Mouse (Mus musculus): ENCODE results near the gene Mrm2. TPM values are rescaled to one million over a fixed set of nuclear protein-coding genes. Genes with fewer than 3 reads are reported as not detected.
"Not testable (repeated sequence)": the region's sequence is repeated elsewhere in the genome, so short reads cannot be mapped to it uniquely, and the experiment has no call there.

Mrm2 gene
- polyA plus RNA-seq, 1 experiment from 2014 or later: 21.3 TPM

GRCm38 (mm10) chr5:140368126-140368525 is 36.4 kb upstream of the Mrm2 start:
- H3K4me2 ChIP-seq (replicated peaks); ATAC-seq (replicated peaks); H3K9ac ChIP-seq (replicated peaks); H3K4me1 ChIP-seq; H3K4me3 ChIP-seq; H3K27me3 ChIP-seq; H3K27ac ChIP-seq (replicated peaks); H3K36me3 ChIP-seq; H3K9me3 ChIP-seq: not testable (repeated sequence)
- 83% methylated on average over 2 of the region's 2 CpGs for whole genome bisulfite sequencing

- 98% methylated on average over 5 of the region's 5 CpGs for WGBS
- no peaks in the 10 kb centered on the region for H3K9me3 ChIP-seq
- no peak overlapping the region for H3K9ac ChIP-seq (replicated peaks)
- H3K4me3 ChIP-seq: no peak overlapping the region
- H3K27ac ChIP-seq (replicated peaks): no peak overlapping the region
- no peaks in the 10 kb centered on the region for H3K36me3 ChIP-seq
- H3K27me3 ChIP-seq: no peaks in the 10 kb centered on the region
- no peak overlapping the region for H3K4me2 ChIP-seq (replicated peaks)
- no peak for ATAC-seq (replicated peaks)
- no peaks in the 10 kb centered on the region for H3K4me1 ChIP-seq
These were observed 32.7 kb upstream of the Mrm2 start for GRCm38 (mm10) chr5:140364415-140364814.

GRCm38 (mm10) chr5:140359930-140360674 is 28.4 kb upstream of the Mrm2 start:
- WGBS: 75% methylated on average over 14 of the region's 14 CpGs
- no peaks in the 10 kb centered on the region for H3K27me3 ChIP-seq
- no peak for ATAC-seq (replicated peaks)
- H3K4me1 ChIP-seq: no peaks in the 10 kb centered on the region
- H3K36me3 ChIP-seq: 0 out of 2 replicates have a peak, but pooled peaks cover 6% of the 10 kb centered on the region
- H3K4me3 ChIP-seq: no peak overlapping the region
- H3K27ac ChIP-seq (replicated peaks): no peak overlapping the region
- H3K9me3 ChIP-seq: no peaks in the 10 kb centered on the region
- H3K9ac ChIP-seq (replicated peaks): no peak overlapping the region
- no peak overlapping the region for H3K4me2 ChIP-seq (replicated peaks)

GRCm38 (mm10) chr5:140357466-140357865 is 25.8 kb upstream of the Mrm2 start:
- Histone ChIP-seq H3K9ac (replicated peaks) (no peak overlapping the region), H3K36me3 (peaks cover 12% of the 10 kb centered on the region)
- ATAC-seq (replicated peaks): no peak

GRCm38 (mm10) chr5:140355934-140356333 is 24.2 kb upstream of the Mrm2 start:
- Histone ChIP-seq H3K4me2 (replicated peaks) (no peak overlapping the region), H3K9me3 (no peaks in the 10 kb centered on the region), H3K4me1 (no peaks in the 10 kb centered on the region), H3K9ac (replicated peaks) (no peak overlapping the region), H3K27me3 (no peaks in the 10 kb centered on the region), H3K4me3 (no peak overlapping the region), H3K36me3 (peaks cover 20% of the 10 kb centered on the region), H3K27ac (replicated peaks) (no peak overlapping the region)
- WGBS: 89% methylated on average over 11 of the region's 11 CpGs
- ATAC-seq (replicated peaks): no peak

More at GRCm38 (mm10) chr5:140357466-140357865, 25.8 kb upstream of the Mrm2 start:
- Histone ChIP-seq H3K27me3 (no peaks in the 10 kb centered on the region), H3K4me2 (replicated peaks) (no peak overlapping the region), H3K4me3 (no peak overlapping the region), H3K9me3 (no peaks in the 10 kb centered on the region), H3K27ac (replicated peaks) (no peak overlapping the region), H3K4me1 (no peaks in the 10 kb centered on the region)
- 87% methylated on average over 3 of the region's 3 CpGs for WGBS

GRCm38 (mm10) chr5:140352352-140352751 is 20.7 kb upstream of the Mrm2 start:
- Histone ChIP-seq H3K4me3 (no peak overlapping the region), H3K4me1 (no peaks in the 10 kb centered on the region), H3K27me3 (no peaks in the 10 kb centered on the region), H3K36me3 (peaks cover 14% of the 10 kb centered on the region), H3K9ac (replicated peaks) (no peak overlapping the region), H3K27ac (replicated peaks) (no peak overlapping the region), H3K4me2 (replicated peaks) (no peak overlapping the region), H3K9me3 (no peaks in the 10 kb centered on the region)
- ATAC-seq (replicated peaks): no peak
- 96% methylated on average over 6 of the region's 6 CpGs for WGBS

GRCm38 (mm10) chr5:140350731-140351497 is 19.2 kb upstream of the Mrm2 start:
- H3K4me3 ChIP-seq: no peak overlapping the region
- 95% methylated on average over 8 of the region's 8 CpGs for WGBS

GRCm38 (mm10) chr5:140349882-140350281 is 18.2 kb upstream of the Mrm2 start:
- Histone ChIP-seq H3K27ac (replicated peaks) (no peak overlapping the region), H3K4me1 (no peaks in the 10 kb centered on the region), H3K36me3 (peaks cover 14% of the 10 kb centered on the region), H3K4me3 (no peak overlapping the region), H3K9me3 (no peaks in the 10 kb centered on the region), H3K9ac (replicated peaks) (no peak overlapping the region), H3K4me2 (replicated peaks) (no peak overlapping the region), H3K27me3 (no peaks in the 10 kb centered on the region)
- WGBS: 94% methylated on average over 9 of the region's 9 CpGs
- ATAC-seq (replicated peaks): no peak

More at GRCm38 (mm10) chr5:140350731-140351497, 19.2 kb upstream of the Mrm2 start:
- Histone ChIP-seq H3K27me3 (no peaks in the 10 kb centered on the region), H3K9me3 (no peaks in the 10 kb centered on the region), H3K27ac (replicated peaks) (no peak overlapping the region), H3K9ac (replicated peaks) (no peak overlapping the region), H3K36me3 (peaks cover 14% of the 10 kb centered on the region), H3K4me1 (no peaks in the 10 kb centered on the region), H3K4me2 (replicated peaks) (no peak overlapping the region)
- ATAC-seq (replicated peaks): no peak

- Histone ChIP-seq H3K27me3 (no peaks in the 10 kb centered on the region), H3K27ac (replicated peaks) (no peak overlapping the region), H3K9me3 (no peaks in the 10 kb centered on the region), H3K4me1 (no peaks in the 10 kb centered on the region), H3K4me2 (replicated peaks) (no peak overlapping the region), H3K36me3 (peaks cover 3% of the 10 kb centered on the region; the same call in 1 of the 2 replicates), H3K4me3 (no peak overlapping the region), H3K9ac (replicated peaks) (no peak overlapping the region)
- WGBS: 91% methylated on average over 1 of the region's 1 CpGs
- no peak for ATAC-seq (replicated peaks)
These were observed 14.4 kb upstream of the Mrm2 start for GRCm38 (mm10) chr5:140346050-140346449.

- Histone ChIP-seq H3K4me3 (no peak overlapping the region), H3K4me1 (no peaks in the 10 kb centered on the region), H3K9ac (replicated peaks) (no peak overlapping the region), H3K36me3 (peaks cover 5% of the 10 kb centered on the region; the same call in 1 of the 2 replicates), H3K27me3 (no peaks in the 10 kb centered on the region), H3K9me3 (no peaks in the 10 kb centered on the region), H3K4me2 (replicated peaks) (no peak overlapping the region), H3K27ac (replicated peaks) (no peak overlapping the region)
- WGBS: 94% methylated on average over 4 of the region's 4 CpGs
- no peak for ATAC-seq (replicated peaks)
These were observed 13.5 kb upstream of the Mrm2 start for GRCm38 (mm10) chr5:140345244-140345643.

- Histone ChIP-seq H3K9ac (replicated peaks) (no peak overlapping the region), H3K27me3 (no peaks in the 10 kb centered on the region), H3K4me1 (no peaks in the 10 kb centered on the region), H3K9me3 (no peaks in the 10 kb centered on the region), H3K27ac (replicated peaks) (no peak overlapping the region), H3K4me2 (replicated peaks) (no peak overlapping the region), H3K36me3 (peaks cover 10% of the 10 kb centered on the region; the same call in 1 of the 2 replicates), H3K4me3 (no peak overlapping the region)
- no peak for ATAC-seq (replicated peaks)
- WGBS: 86% methylated on average over 4 of the region's 4 CpGs
These were observed 11.2 kb upstream of the Mrm2 start for GRCm38 (mm10) chr5:140342880-140343279.

- Histone ChIP-seq H3K27me3 (no peaks in the 10 kb centered on the region), H3K36me3 (peaks cover 10% of the 10 kb centered on the region; the same call in 1 of the 2 replicates), H3K9ac (replicated peaks) (no peak overlapping the region), H3K4me1 (no peaks in the 10 kb centered on the region), H3K27ac (replicated peaks) (no peak overlapping the region), H3K4me2 (replicated peaks) (no peak overlapping the region), H3K9me3 (no peaks in the 10 kb centered on the region), H3K4me3 (no peak overlapping the region)
- 95% methylated on average over 3 of the region's 3 CpGs for WGBS
- ATAC-seq (replicated peaks): no peak
These were observed 8.1 kb upstream of the Mrm2 start for GRCm38 (mm10) chr5:140339836-140340235.
